Mouse (Mus musculus) thymus, adult 2 months (tissue): ENCODE measurements around the gene Ahnak. TPM values are rescaled to one million over a fixed set of nuclear protein-coding genes. Genes with fewer than 3 reads are reported as not detected.

Experiments
- DNase-seq: peaks from one replicate; pipeline ENCODE4 v3.0.0; 2021
- H3K27ac ChIP-seq: fragments of 200-500 bp; 2 replicates; pipeline ENCODE4 v1.5.1; 2012; ENCODE audit warnings: low read length, control low read depth; ENCODE audit not compliant: control insufficient read depth, insufficient read depth
- H3K27me3 ChIP-seq: fragments of 200-500 bp; 2 replicates; pipeline ENCODE4 v1.6.1; 2012; ENCODE audit warnings: mild to moderate bottlenecking, low read length, moderate library complexity, mixed read lengths; ENCODE audit not compliant: control insufficient read depth, insufficient read depth
- H3K36me3 ChIP-seq: fragments of 200-500 bp; 2 replicates; pipeline ENCODE4 v1.6.1; 2012; ENCODE audit warnings: mild to moderate bottlenecking, low read length, moderate library complexity; ENCODE audit not compliant: control insufficient read depth, insufficient read depth
- H3K4me1 ChIP-seq: fragments of 200-500 bp; replicated peaks from 2 replicates; pipeline ENCODE4 v1.6.1; 2012; ENCODE audit warnings: low read length; ENCODE audit not compliant: control insufficient read depth, insufficient read depth
- H3K4me3 ChIP-seq: fragments of 200-500 bp; 2 replicates; pipeline ENCODE4 v1.5.1; 2012; ENCODE audit warnings: mild to moderate bottlenecking, low read length, control low read depth, moderate library complexity; ENCODE audit not compliant: control insufficient read depth, insufficient read depth
- CTCF ChIP-seq: fragments of 200-500 bp; IDR thresholded peaks from 2 replicates; pipeline ENCODE4 v1.5.1; 2012; ENCODE audit warnings: mild to moderate bottlenecking, control low read depth, low read length, moderate library complexity, borderline replicate concordance; ENCODE audit not compliant: control insufficient read depth, poor library complexity, insufficient read depth; ENCODE audit errors: extremely low read depth
- POLR2A ChIP-seq: fragments of 200-500 bp; IDR thresholded peaks from 2 replicates; pipeline ENCODE4 v1.6.1; 2012; ENCODE audit warnings: mild to moderate bottlenecking, low read length, control low read depth, moderate library complexity; ENCODE audit not compliant: control insufficient read depth, poor library complexity, insufficient read depth; ENCODE audit errors: extremely low read depth
- WGBS: fragments of 180-500 bp; shearing (Covaris S2); methylation state at CpG from one replicate; pipeline ENCODE4 v1.1.7; 2018; 5-methylcytosine and 5-hydroxymethylcytosine counted together
- polyA plus RNA-seq: library from polyadenylated mRNA; depleted of rRNA; stranded (reverse); fragments of >200 nt; gene quantifications from 2 replicates; pipeline ENCODE4 v1.2.3, GENCODE M21; 2012

Gene Ahnak
- polyA plus RNA-seq, 1 experiment: 7.9 TPM

DNA sequence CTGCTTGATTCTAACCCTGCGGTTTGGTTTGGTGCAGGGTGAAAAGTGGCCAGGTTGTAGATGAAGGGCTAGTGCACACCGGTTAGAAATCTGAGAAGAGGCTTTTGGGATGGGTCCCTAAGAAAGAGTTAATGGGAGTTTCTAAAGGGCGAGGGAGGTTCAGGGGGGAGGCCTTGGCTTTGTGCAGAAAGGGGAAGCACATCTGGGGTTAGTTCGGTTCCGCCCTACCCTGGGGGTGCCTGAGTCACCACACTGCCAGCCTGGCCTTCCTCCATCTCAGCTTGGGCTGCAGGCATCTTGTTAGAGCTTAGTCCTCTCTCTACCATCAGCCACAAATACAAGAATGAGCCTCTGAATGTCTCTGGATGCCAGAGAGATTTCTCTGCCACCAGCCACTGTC is 8.3 kb upstream of the Ahnak start:
- TF ChIP-seq POLR2A: no peak
- no peak for TF ChIP-seq CTCF
- H3K36me3 ChIP-seq: peaks cover 36% of the 10 kb centered on the region
- no peak overlapping the region for H3K4me3 ChIP-seq
- WGBS: 36% methylated on average over 5 of the region's 5 CpGs
- H3K4me1 ChIP-seq: peaks cover 17% of the 10 kb centered on the region
- no peak for DNase-seq
- H3K27me3 ChIP-seq: no peaks in the 10 kb centered on the region
- H3K27ac ChIP-seq: no peak overlapping the region

DNA sequence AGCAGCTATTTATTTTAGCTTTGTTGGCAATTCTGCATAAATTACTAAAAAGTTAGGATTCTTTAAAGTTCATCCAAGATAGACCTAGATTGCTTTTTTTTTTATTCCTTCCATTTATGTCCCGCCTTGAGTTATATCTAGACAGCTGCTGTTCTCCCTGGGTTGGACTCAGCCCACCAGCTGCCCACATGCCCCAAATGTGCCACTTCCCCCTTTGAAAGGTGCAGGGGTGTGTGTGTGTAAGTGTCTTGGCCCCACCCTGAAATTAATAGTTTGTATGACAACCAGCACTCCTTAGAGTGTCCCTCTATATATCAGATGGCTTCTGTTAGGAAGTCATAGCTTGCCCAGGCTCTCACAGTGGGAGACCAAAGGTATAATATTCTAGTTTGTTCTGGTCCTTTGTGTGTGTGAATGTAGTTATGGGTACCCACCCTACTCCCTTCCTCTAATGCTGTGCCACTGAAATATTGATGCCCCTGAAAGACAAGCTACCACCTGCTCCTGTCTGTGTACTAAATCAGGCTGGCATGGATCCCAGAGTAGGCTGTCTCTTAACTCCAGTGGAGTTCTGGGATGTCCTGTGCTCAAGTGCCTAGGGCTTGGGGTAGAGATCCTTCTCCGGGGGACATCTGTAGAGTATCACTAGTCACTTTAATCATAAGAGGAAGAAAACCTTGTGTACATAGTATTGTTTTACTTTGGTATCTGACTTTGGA is 7.5 kb upstream of the Ahnak start:
- no peak for DNase-seq
- H3K4me1 ChIP-seq: peaks cover 17% of the 10 kb centered on the region

DNA sequence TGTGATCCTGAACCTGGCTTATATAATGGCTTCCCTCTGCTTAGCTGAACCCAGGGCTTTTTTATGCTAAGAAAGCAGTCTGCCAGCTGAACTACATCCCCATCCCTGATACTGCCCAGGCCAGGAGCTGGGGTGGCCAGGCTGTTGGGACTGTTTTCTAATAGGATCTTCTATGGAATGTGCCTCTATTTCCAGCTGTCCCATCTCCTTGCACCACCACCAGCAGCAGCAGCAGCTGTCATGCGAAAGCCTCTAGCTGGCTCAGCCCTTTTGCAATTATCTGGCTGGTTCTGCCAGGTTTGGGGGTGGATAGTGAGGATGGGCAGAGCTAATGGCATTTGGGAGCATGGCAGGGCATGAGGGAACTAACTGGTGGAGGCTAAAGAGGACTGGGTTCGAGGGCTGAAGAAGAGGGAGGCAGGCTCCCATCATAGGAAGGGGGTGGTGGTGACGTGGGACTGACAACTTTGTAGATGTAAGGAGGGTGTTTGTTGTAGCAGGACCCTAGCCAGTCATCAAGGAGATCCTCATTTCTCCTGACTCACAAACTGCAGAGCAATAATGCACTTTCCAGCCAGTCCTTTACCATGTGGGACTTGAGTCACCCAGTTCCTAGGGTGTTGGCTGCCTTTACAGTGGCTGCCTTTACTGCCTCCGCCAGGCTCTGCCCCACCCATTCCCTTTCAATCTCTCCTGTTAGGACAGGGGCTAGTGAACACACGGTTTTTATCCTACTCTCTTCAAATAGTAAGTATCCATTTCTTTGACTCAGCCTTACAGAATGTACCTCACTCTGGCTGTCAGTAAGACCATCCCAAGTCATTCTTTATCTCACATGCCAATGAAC is 6.6 kb upstream of the Ahnak start:
- H3K27me3 ChIP-seq: no peaks in the 10 kb centered on the region
- DNase-seq: no peak
- H3K4me3 ChIP-seq: no peak overlapping the region
- H3K36me3 ChIP-seq: peaks cover 24% of the 10 kb centered on the region
- TF ChIP-seq CTCF (no peak), POLR2A (no peak)
- no peak overlapping the region for H3K27ac ChIP-seq
- H3K4me1 ChIP-seq: peaks cover 17% of the 10 kb centered on the region
- 89% methylated on average over 5 of the region's 5 CpGs for WGBS

More for the DNA sequence above, 7.5 kb upstream of the Ahnak start:
- no peak for TF ChIP-seq CTCF
- no peak for TF ChIP-seq POLR2A
- H3K27ac ChIP-seq: no peak overlapping the region
- WGBS: 68% methylated on average over 2 of the region's 2 CpGs
- H3K27me3 ChIP-seq: no peaks in the 10 kb centered on the region
- H3K4me3 ChIP-seq: no peak overlapping the region
- H3K36me3 ChIP-seq: peaks cover 32% of the 10 kb centered on the region

DNA sequence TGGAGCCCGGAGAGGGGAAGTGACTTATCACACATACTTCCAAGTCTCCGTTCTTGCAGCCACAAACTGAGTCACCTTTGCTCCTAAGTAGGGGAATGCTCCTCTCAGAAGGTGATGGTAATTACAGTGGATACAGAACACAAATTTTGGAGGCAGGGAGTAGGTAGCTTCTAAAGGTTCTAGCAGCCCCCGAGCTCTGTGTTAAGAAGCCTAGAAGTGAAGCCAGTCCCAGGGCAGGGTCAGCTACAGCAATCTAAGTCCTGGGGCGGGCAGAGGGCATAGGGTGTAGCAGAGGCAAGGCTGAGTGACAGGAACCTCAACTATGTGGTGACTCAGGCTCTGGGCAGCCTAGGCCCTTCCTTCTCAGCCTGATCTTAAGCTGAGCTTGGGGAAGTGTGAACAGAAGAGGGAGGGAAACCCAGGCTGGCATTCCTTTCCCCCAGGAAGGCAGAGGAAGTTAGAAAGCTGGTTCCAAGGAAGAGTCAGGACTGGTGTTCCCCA is 5.9 kb upstream of the Ahnak start:
- H3K4me3 ChIP-seq: no peak overlapping the region
- H3K36me3 ChIP-seq: peaks cover 17% of the 10 kb centered on the region
- DNase-seq: no peak
- TF ChIP-seq CTCF: no peak
- no peak for TF ChIP-seq POLR2A
- peaks cover 17% of the 10 kb centered on the region for H3K4me1 ChIP-seq
- 63% methylated on average over 4 of the region's 4 CpGs for WGBS
- 0 out of 2 replicates have a peak, but pooled peaks cover under 1% of the 10 kb centered on the region for H3K27me3 ChIP-seq
- no peak overlapping the region for H3K27ac ChIP-seq

DNA sequence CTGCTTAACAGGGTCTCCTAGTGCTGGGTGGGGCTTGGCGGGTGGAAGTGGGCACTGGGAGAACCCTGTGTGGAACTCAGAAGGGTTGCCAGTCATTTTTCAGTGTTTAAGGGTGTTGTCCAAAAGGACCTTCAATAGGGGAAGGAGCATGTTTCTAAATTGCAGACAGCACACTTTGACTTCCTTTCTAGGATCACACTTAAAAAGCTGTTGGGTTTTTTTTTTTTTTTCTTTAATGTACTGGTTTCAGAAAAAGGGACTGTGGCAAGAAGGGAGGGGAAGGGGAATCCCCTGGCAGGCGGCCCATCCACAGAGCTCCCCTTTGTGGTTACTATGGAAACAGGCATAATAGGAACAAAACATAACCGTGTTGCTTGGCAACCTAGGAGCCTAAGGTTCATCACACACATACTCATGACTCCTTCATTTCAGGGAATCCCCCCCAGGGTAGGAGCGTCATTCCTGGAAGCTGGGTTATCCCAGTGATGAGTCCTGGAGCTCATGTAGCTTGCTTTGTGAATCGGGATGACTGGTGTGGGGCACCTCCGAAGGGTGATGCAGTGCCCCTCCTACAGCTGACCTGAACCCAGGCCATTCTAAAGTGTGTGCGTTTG is 4.7 kb upstream of the Ahnak start:
- DNase-seq: peak; percentile 52
- Histone ChIP-seq H3K27me3 (peaks cover 7% of the 10 kb centered on the region; the same call in 1 of the 2 replicates), H3K4me1 (peaks cover 21% of the 10 kb centered on the region), H3K27ac (no peak overlapping the region), H3K4me3 (no peak overlapping the region), H3K36me3 (peaks cover 6% of the 10 kb centered on the region)
- WGBS: 8% methylated on average over 7 of the region's 7 CpGs
- TF ChIP-seq CTCF: no peak
- TF ChIP-seq POLR2A: no peak

DNA sequence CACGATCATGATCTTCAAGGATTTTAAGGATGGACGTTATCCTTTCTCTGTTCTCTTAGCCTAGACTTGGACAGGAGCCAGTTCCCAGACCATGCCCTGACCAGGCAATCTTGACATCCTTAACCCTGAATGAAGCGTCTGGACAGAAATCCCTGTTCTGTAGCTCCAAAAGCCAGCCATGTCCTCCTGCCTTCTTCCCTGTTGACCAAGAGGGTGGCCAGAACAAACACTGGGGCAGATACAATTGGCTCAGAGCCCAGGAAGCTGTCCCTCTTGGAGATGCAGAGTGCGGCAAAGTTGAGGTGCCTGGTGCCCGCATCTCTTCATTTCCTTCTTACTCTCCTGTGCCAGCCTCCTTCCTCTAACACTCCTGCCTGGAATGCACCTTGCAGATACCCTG is 3.2 kb upstream of the Ahnak start:
- no peak for DNase-seq
- Histone ChIP-seq H3K27ac (no peak overlapping the region), H3K36me3 (no peaks in the 10 kb centered on the region), H3K4me3 (no peak overlapping the region), H3K27me3 (peaks cover 7% of the 10 kb centered on the region; the same call in 1 of the 2 replicates), H3K4me1 (peaks cover 21% of the 10 kb centered on the region)
- 93% methylated on average over 5 of the region's 5 CpGs for WGBS
- TF ChIP-seq POLR2A: no peak
- no peak for TF ChIP-seq CTCF
